Mouse (Mus musculus) neural tube, embryonic 11.5 days (tissue): ENCODE measurements at regions not wholly inside any gene's neighbourhood (a gene's known extent, or its start where the extent isn't known, plus 50 kb on each side); places are given as distances from the start of the nearest gene placed in this dataset.

Experiments
- ATAC-seq: fragments of 200-750 bp; cut with Nextera tagmentation; 2 replicates; pipeline ENCODE4 v1.8.0; 2017; ENCODE audit warnings: moderate number of reproducible peaks, mild to moderate bottlenecking, moderate TSS enrichment, moderate library complexity; ENCODE audit not compliant: insufficient read depth, low FRiP score, low TSS enrichment
- DNase-seq: peaks from one replicate; pipeline ENCODE4 v3.0.0-alpha.2; 2015; ENCODE audit warnings: low spot score
- H3K27ac ChIP-seq: fragments of 300-500 bp; sonication (generic); 2 replicates; pipeline ENCODE4 v1.5.1; 2014; ENCODE audit warnings: low read depth, mild to moderate bottlenecking, low read length
- H3K27me3 ChIP-seq: fragments of 300-500 bp; sonication (generic); 2 replicates; pipeline ENCODE4 v1.6.1; 2014; ENCODE audit warnings: mild to moderate bottlenecking, low read length, mixed read lengths; ENCODE audit not compliant: control insufficient read depth, insufficient read depth
- H3K36me3 ChIP-seq: fragments of 300-500 bp; sonication (generic); 2 replicates; pipeline ENCODE4 v1.6.1; 2014; ENCODE audit warnings: mild to moderate bottlenecking, low read length, moderate library complexity, mixed read lengths; ENCODE audit not compliant: control insufficient read depth, insufficient read depth
- H3K4me1 ChIP-seq: fragments of 300-500 bp; sonication (generic); 2 replicates; pipeline ENCODE4 v1.6.1; 2014; ENCODE audit warnings: low read length, mixed read lengths; ENCODE audit not compliant: control insufficient read depth, insufficient read depth
- H3K4me2 ChIP-seq: fragments of 300-500 bp; sonication (generic); 2 replicates; pipeline ENCODE4 v1.6.1; 2014; ENCODE audit warnings: low read depth, mild to moderate bottlenecking, moderate library complexity
- H3K4me3 ChIP-seq: fragments of 300-500 bp; sonication (generic); 2 replicates; pipeline ENCODE4 v1.5.1; 2014; ENCODE audit warnings: low read depth, low read length
- H3K9ac ChIP-seq: fragments of 300-500 bp; sonication (generic); 2 replicates; pipeline ENCODE4 v1.6.1; 2014; ENCODE audit warnings: mild to moderate bottlenecking, low read length
- H3K9me3 ChIP-seq: fragments of 300-500 bp; sonication (generic); 2 replicates; pipeline ENCODE4 v1.6.1; 2016; ENCODE audit warnings: low read length; ENCODE audit not compliant: control insufficient read depth
- WGBS: fragments of 180-500 bp; shearing (Covaris S2); extraction: QIAGEN DNeasy Blood & Tissue Kit; methylation state at CpG from one replicate; pipeline ENCODE4 v1.1.7; 2014; 5-methylcytosine and 5-hydroxymethylcytosine counted together

GRCm38 (mm10) chr10:25857954-25858616 is 220.0 kb upstream of the Gm9767 start:
- ATAC-seq (peak; percentile 87), DNase-seq (no peak)
- H3K4me3 ChIP-seq = no peak overlapping the region
- no peak overlapping the region for H3K9ac ChIP-seq
- H3K4me2 ChIP-seq = no peak overlapping the region
- H3K4me1 ChIP-seq = peaks cover 2% of the 10 kb centered on the region; the same call in 1 of the 2 replicates
- H3K36me3 ChIP-seq = no peaks in the 10 kb centered on the region
- no peaks in the 10 kb centered on the region for H3K27me3 ChIP-seq
- H3K9me3 ChIP-seq = no peaks in the 10 kb centered on the region
- WGBS = 42% methylated on average over 10 of the region's 10 CpGs
- H3K27ac ChIP-seq = no peak overlapping the region

- ATAC-seq (no peak), DNase-seq (no peak)
- H3K27me3 ChIP-seq = no peaks in the 10 kb centered on the region
- no peak overlapping the region for H3K4me2 ChIP-seq
- no peak overlapping the region for H3K9ac ChIP-seq
- no peaks in the 10 kb centered on the region for H3K4me1 ChIP-seq
- no peak overlapping the region for H3K4me3 ChIP-seq
- H3K27ac ChIP-seq = no peak overlapping the region
- no peaks in the 10 kb centered on the region for H3K36me3 ChIP-seq
- no peaks in the 10 kb centered on the region for H3K9me3 ChIP-seq
Measured at GRCm38 (mm10) chr10:25844348-25844747, 233.7 kb upstream of the Gm9767 start.

GRCm38 (mm10) chr10:25829275-25829674 is 248.8 kb upstream of the Gm9767 start:
- Histone ChIP-seq H3K36me3 (no peaks in the 10 kb centered on the region), H3K9ac (no peak overlapping the region), H3K27ac (no peak overlapping the region), H3K27me3 (no peaks in the 10 kb centered on the region), H3K4me1 (no peaks in the 10 kb centered on the region), H3K4me3 (no peak overlapping the region), H3K9me3 (no peaks in the 10 kb centered on the region), H3K4me2 (no peak overlapping the region)
- DNase-seq (no peak), ATAC-seq (no peak)
- WGBS = 80% methylated on average over 2 of the region's 2 CpGs

- WGBS = 86% methylated on average over 3 of the region's 3 CpGs
- no peak overlapping the region for H3K9ac ChIP-seq
Measured at GRCm38 (mm10) chr10:25804223-25804622, 268.2 kb upstream of the Smlr1 start.

GRCm38 (mm10) chr10:25801499-25801898 is 265.4 kb upstream of the Smlr1 start:
- DNase-seq (no peak), ATAC-seq (no peak)
- H3K27me3 ChIP-seq = no peaks in the 10 kb centered on the region
- WGBS = 77% methylated on average over 2 of the region's 2 CpGs
- H3K4me2 ChIP-seq = no peak overlapping the region
- no peaks in the 10 kb centered on the region for H3K9me3 ChIP-seq
- no peak overlapping the region for H3K9ac ChIP-seq
- no peaks in the 10 kb centered on the region for H3K36me3 ChIP-seq
- no peak overlapping the region for H3K4me3 ChIP-seq
- no peaks in the 10 kb centered on the region for H3K4me1 ChIP-seq
- H3K27ac ChIP-seq = no peak overlapping the region

More at GRCm38 (mm10) chr10:25804223-25804622, 268.2 kb upstream of the Smlr1 start:
- ATAC-seq (no peak), DNase-seq (no peak)
- no peak overlapping the region for H3K27ac ChIP-seq
- H3K4me2 ChIP-seq = no peak overlapping the region
- no peaks in the 10 kb centered on the region for H3K4me1 ChIP-seq
- no peaks in the 10 kb centered on the region for H3K27me3 ChIP-seq
- H3K4me3 ChIP-seq = no peak overlapping the region
- H3K36me3 ChIP-seq = no peaks in the 10 kb centered on the region
- no peaks in the 10 kb centered on the region for H3K9me3 ChIP-seq

- no peaks in the 10 kb centered on the region for H3K27me3 ChIP-seq
- H3K4me3 ChIP-seq = no peak overlapping the region
- no peaks in the 10 kb centered on the region for H3K4me1 ChIP-seq
- ATAC-seq (no peak), DNase-seq (no peak)
- H3K9me3 ChIP-seq = no peaks in the 10 kb centered on the region
- WGBS = 98% methylated on average over 2 of the region's 2 CpGs
- no peak overlapping the region for H3K27ac ChIP-seq
- no peak overlapping the region for H3K9ac ChIP-seq
- H3K4me2 ChIP-seq = no peak overlapping the region
- no peaks in the 10 kb centered on the region for H3K36me3 ChIP-seq
Measured at GRCm38 (mm10) chr10:25798881-25799280, 262.8 kb upstream of the Smlr1 start.

GRCm38 (mm10) chr10:25790363-25790821 is 254.3 kb upstream of the Smlr1 start:
- no peak for ATAC-seq
- no peak overlapping the region for H3K27ac ChIP-seq
- 72% methylated on average over 3 of the region's 3 CpGs for WGBS

GRCm38 (mm10) chr10:25788660-25789059 is 252.6 kb upstream of the Smlr1 start:
- Histone ChIP-seq H3K36me3 (no peaks in the 10 kb centered on the region), H3K4me1 (no peaks in the 10 kb centered on the region), H3K27me3 (no peaks in the 10 kb centered on the region), H3K9me3 (no peaks in the 10 kb centered on the region), H3K4me3 (no peak overlapping the region), H3K9ac (no peak overlapping the region), H3K27ac (no peak overlapping the region), H3K4me2 (no peak overlapping the region)
- WGBS = 89% methylated on average over 6 of the region's 6 CpGs
- no peak for ATAC-seq
- no peak for DNase-seq

More at GRCm38 (mm10) chr10:25790363-25790821, 254.3 kb upstream of the Smlr1 start:
- Histone ChIP-seq H3K9me3 (no peaks in the 10 kb centered on the region), H3K27me3 (no peaks in the 10 kb centered on the region), H3K9ac (no peak overlapping the region), H3K4me2 (no peak overlapping the region), H3K4me3 (no peak overlapping the region), H3K36me3 (no peaks in the 10 kb centered on the region), H3K4me1 (no peaks in the 10 kb centered on the region)
- DNase-seq = no peak

- WGBS = 90% methylated on average over 4 of the region's 4 CpGs
- H3K4me1 ChIP-seq = no peaks in the 10 kb centered on the region
- ATAC-seq (no peak), DNase-seq (no peak)
- no peaks in the 10 kb centered on the region for H3K9me3 ChIP-seq
- H3K27me3 ChIP-seq = no peaks in the 10 kb centered on the region
- no peak overlapping the region for H3K27ac ChIP-seq
- no peak overlapping the region for H3K4me3 ChIP-seq
- H3K9ac ChIP-seq = no peak overlapping the region
- no peaks in the 10 kb centered on the region for H3K36me3 ChIP-seq
- H3K4me2 ChIP-seq = no peak overlapping the region
Measured at GRCm38 (mm10) chr10:25788004-25788403, 251.9 kb upstream of the Smlr1 start.
